Mouse (Mus musculus) limb, embryonic 15.5 days (tissue): ENCODE data around the gene Mnx1. TPM values are rescaled to one million over a fixed set of nuclear protein-coding genes. Genes with fewer than 3 reads are reported as not detected.

ENCODE experiments used
- ATAC-seq: fragments of 200-750 bp; cut with Nextera tagmentation; 2 replicates; pipeline ENCODE4 v1.8.0; 2017; ENCODE audit warnings: low read depth, moderate TSS enrichment; ENCODE audit not compliant: insufficient number of reproducible peaks, low FRiP score, low TSS enrichment
- H3K27ac ChIP-seq: fragments of 300-500 bp; sonication (generic); 2 replicates; pipeline ENCODE4 v1.5.1; 2015; ENCODE audit warnings: moderate library complexity, mild to moderate bottlenecking, inconsistent platforms
- H3K27me3 ChIP-seq: fragments of 300-500 bp; sonication (generic); 2 replicates; pipeline ENCODE4 v1.6.1; 2015; ENCODE audit warnings: inconsistent platforms
- H3K36me3 ChIP-seq: fragments of 300-500 bp; sonication (generic); 2 replicates; pipeline ENCODE4 v1.6.1; 2015; ENCODE audit warnings: inconsistent platforms
- H3K4me1 ChIP-seq: fragments of 300-500 bp; sonication (generic); 2 replicates; pipeline ENCODE4 v1.6.1; 2015; ENCODE audit warnings: inconsistent platforms
- H3K4me2 ChIP-seq: fragments of 300-500 bp; sonication (generic); 2 replicates; pipeline ENCODE4 v1.6.1; 2015; ENCODE audit warnings: mild to moderate bottlenecking, inconsistent platforms
- H3K4me3 ChIP-seq: fragments of 300-500 bp; sonication (generic); 2 replicates; pipeline ENCODE4 v1.5.1; 2015; ENCODE audit warnings: mild to moderate bottlenecking, inconsistent platforms
- H3K9ac ChIP-seq: fragments of 300-500 bp; sonication (generic); 2 replicates; pipeline ENCODE4 v1.6.1; 2015; ENCODE audit warnings: inconsistent platforms
- H3K9me3 ChIP-seq: fragments of 300-500 bp; sonication (generic); 2 replicates; pipeline ENCODE4 v1.6.1; 2016; ENCODE audit warnings: inconsistent platforms
- WGBS: fragments of 180-500 bp; shearing (Covaris S2); methylation state at CpG from one replicate; pipeline ENCODE4 v1.1.7; 2015; 5-methylcytosine and 5-hydroxymethylcytosine counted together
- polyA plus RNA-seq: library from polyadenylated mRNA; unstranded; fragments of >200 nt; fragmentation: Nextera tagmentation; extraction: Ambion mirVana; gene quantifications from 2 replicates; pipeline ENCODE4 v1.2.1, GENCODE M21; 2015

The Mnx1 gene
- polyA plus RNA-seq = not detected in 2 replicates

DNA sequence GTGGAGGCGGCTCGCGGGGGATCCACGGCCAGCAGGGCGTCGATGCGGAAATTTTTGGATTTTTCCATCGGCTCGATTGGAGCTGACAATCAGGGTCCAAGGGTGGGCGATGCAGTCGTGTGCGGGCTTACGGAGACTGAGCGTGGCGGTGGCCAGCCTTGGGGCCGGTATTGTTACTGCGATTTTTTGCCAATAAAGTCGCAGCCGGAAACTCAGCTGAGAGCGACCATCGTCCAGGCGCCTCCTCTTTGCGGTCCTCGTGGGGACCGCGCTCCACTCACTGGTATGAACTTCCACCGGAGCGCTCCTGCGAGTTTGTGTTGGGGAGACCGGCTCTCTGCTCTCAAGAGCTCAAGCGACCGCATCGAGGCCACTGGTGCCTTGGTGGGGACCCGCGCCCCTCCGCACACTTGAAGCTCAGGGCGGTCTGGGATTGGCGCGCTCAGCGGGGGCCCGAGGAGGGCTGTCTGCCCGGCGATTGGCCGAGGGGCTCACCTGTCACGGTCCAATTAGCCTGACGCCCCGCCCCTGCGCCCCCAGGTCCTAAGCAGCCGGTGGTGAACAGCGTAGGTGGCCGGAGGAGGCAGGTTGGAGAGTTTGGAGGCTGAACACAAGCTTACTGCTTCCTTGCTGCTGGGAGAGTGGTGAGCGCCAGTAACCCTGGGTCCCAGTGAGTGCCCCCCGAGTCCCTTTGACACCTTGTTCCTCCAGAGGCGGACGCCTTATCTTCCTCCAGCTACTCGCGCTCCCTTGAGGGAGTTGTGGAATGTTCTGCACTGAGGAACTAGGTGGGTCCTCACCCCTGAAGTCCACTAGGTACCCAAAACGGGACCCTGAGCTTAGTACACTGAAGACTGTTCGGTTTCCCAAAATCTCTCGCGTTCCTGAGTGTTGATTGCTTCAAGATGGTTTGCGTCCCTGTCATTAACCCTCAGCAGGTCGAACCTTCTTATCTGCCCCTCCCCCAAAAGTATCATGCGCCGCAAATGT lies at the start of gene Mnx1:
Gene Mnx1, minus strand, starts transcription at position 263 of the 990 bp plus-strand sequence.
- H3K9ac ChIP-seq = no peak within 1 kb of the TSS
- under 1% methylated on average over 65 of the region's 65 CpGs for WGBS

DNA sequence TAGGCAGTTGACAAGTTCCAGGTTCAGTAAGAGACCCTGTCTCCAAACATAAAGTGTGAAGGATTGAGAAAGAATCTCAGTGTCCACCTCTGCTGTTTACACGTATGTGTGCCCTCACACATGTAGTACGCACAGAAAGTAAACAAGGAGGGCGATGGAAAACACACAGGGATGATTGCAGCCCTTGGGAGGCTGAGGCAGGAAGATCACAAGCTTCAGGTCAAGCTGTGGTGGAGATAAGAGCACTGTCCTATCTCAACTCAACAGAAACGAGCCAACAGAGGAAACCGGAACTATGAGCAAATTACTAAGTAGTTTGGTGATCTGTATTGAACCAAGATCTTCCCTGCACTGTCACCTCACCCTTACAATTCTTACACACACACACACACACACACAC lies 38.2 kb upstream of the Mnx1 start:
- Histone ChIP-seq H3K27ac (no peak overlapping the region), H3K4me2 (no peak overlapping the region), H3K36me3 (no peaks in the 10 kb centered on the region), H3K4me1 (no peaks in the 10 kb centered on the region), H3K27me3 (no peaks in the 10 kb centered on the region), H3K9me3 (no peaks in the 10 kb centered on the region), H3K4me3 (no peak overlapping the region), H3K9ac (no peak overlapping the region)
- WGBS = 87% methylated on average over 5 of the region's 5 CpGs
- no peak for ATAC-seq

More for the DNA sequence above, at the start of gene Mnx1:
- ATAC-seq = no peak
- Histone ChIP-seq H3K36me3 (no peaks in the 10 kb centered on the region), H3K9me3 (no peaks in the 10 kb centered on the region), H3K4me3 (peak within 1 kb of the TSS; percentile 41), H3K27ac (no peak within 1 kb of the TSS), H3K4me1 (peaks cover 26% of the 10 kb centered on the region), H3K4me2 (peak within 1 kb of the TSS; percentile 79), H3K27me3 (peaks cover 98% of the 10 kb centered on the region)

DNA sequence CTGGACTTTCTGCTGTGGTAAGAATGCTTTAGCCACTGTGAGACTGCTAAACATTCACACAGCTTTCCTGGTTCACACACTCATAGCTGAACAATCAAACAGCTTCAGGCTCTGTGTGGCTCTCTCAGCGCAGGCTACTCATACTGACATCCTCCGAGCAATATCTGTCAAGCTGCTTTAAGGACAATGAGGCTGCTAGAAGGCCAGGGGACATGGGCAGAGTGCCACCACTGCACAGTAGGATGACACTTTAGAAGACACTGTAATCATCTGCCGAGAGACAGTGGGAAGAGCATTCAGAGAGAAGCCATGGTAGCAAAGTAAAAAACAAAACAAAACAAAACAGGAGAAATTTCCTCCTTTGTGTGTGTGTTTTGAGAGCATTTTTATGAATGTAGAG lies 37.6 kb upstream of the Mnx1 start:
- H3K9ac ChIP-seq = no peak overlapping the region
- no peaks in the 10 kb centered on the region for H3K9me3 ChIP-seq
- no peak overlapping the region for H3K4me2 ChIP-seq
- no peak overlapping the region for H3K4me3 ChIP-seq
- no peaks in the 10 kb centered on the region for H3K36me3 ChIP-seq
- H3K27ac ChIP-seq = no peak overlapping the region
- no peak for ATAC-seq
- 80% methylated on average over 3 of the region's 3 CpGs for WGBS
- H3K4me1 ChIP-seq = no peaks in the 10 kb centered on the region
- no peaks in the 10 kb centered on the region for H3K27me3 ChIP-seq

DNA sequence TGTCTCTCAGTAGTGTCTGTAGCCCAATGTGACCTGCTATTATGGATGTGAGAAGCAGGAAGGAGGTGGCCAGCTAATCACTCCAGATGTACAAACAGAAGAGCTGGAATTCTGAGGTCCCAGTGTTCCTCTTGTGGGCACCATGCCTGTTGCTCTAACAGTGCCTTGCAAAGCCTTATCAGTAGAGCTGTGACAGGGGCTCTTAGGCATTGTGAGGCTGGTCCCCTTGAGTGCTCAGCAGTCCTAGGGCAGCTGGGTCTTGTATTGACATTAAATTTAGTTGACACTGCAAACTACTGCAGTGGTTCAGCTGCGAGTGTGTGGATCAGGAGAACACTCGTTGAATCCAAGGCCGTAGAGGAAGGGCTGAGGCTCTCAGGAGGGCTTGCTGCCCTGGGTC lies 28.7 kb upstream of the Mnx1 start:
- WGBS = 73% methylated on average over 3 of the region's 3 CpGs

DNA sequence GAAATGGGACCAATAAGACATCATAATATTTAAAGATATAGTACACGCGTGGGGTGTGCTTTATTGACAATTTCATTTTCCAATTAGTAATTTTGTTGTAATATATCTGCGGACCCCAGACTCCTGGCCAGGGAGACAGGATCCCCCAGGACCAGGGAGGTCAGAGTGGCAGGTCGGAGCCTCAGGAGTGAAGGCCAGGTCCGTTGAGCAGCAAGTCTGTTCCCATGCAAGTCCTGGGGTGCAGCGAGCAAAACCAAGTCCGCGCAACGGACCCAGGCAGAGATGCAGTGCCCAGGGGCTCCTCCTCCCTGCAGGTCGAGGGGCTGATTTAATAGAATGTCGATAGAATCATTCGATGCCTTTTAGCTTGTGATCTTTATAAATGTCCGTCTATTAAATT lies 9.1 kb upstream of the Mnx1 start:
- Histone ChIP-seq H3K4me2 (no peak overlapping the region), H3K9ac (no peak overlapping the region), H3K27ac (no peak overlapping the region), H3K4me1 (peaks cover 9% of the 10 kb centered on the region), H3K36me3 (no peaks in the 10 kb centered on the region), H3K9me3 (no peaks in the 10 kb centered on the region), H3K27me3 (peaks cover 80% of the 10 kb centered on the region), H3K4me3 (no peak overlapping the region)
- ATAC-seq = no peak
- 12% methylated on average over 13 of the region's 13 CpGs for WGBS

More for the DNA sequence above, 28.7 kb upstream of the Mnx1 start:
- Histone ChIP-seq H3K27me3 (no peaks in the 10 kb centered on the region), H3K9ac (no peak overlapping the region), H3K4me1 (no peaks in the 10 kb centered on the region), H3K36me3 (no peaks in the 10 kb centered on the region), H3K4me2 (no peak overlapping the region), H3K27ac (no peak overlapping the region), H3K9me3 (no peaks in the 10 kb centered on the region), H3K4me3 (no peak overlapping the region)
- ATAC-seq = no peak

DNA sequence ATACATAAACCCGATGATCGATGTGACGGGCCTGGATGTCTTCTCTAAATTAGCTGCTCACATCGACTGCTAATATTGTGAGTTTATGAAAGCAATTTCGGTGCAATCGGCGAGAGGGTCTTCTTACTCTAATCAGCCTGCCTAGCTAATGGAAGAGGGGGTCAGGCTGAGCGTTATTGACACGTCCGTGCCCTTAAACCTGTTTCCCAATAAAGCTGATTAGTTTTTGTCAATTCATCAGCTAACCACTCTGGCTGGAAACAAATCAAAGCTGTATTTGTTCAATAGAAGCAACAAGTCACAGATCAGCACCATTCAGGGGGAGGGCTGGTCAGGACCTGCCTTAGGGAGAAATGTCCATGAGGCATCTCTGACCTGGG lies 7.7 kb upstream of the Mnx1 start:
- no peak overlapping the region for H3K4me2 ChIP-seq

DNA sequence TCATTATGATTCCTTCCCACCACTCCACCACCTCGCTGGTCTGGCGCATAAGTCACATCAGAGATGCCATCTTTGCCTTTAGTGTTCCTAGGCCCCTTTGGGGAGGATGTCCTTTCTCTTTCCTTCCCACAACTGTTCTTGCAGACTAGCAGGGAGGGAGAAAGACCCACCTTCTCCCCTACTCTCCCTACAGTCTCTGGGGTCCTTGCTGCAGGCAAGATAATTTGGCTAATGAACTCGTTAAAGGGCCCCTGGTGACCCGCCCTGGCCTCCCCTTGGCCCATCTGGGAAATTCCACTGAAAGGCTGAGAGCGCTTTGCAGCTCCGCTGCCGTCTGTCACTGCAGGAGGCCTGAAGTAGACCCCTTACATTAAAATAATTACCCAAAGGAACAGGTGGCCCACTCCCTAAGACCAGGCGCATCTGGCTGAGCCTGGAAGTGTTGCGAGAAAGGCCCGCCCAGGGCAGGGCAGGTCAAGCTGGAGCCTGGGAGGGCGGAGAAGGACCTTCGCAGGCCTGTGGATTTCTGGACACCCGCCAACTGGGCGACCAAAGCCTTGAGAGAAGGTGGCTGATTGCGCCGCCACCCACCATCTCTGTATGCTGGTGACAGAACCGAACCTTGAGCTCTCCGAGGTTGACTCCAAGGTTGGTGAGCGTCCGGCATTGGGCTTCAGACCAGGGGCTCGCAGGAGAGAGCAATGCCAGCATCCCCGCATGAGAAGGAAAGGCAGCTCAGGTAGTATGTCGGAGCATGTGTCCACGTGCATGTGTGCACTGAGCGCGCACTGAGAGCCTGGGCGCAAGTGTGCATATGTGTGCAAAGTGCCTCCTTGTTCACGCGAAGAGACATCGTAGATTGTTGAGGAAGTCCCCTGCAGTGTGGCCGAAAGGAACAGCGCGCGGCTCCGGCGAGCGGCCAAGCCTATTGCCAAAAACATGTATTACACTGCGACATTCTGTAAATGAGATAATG lies 7.0 kb upstream of the Mnx1 start:
- Histone ChIP-seq H3K9me3 (no peaks in the 10 kb centered on the region), H3K4me2 (no peak overlapping the region), H3K4me1 (peaks cover 9% of the 10 kb centered on the region), H3K27me3 (peaks cover 95% of the 10 kb centered on the region), H3K27ac (no peak overlapping the region), H3K4me3 (no peak overlapping the region), H3K9ac (no peak overlapping the region), H3K36me3 (no peaks in the 10 kb centered on the region)
- 2% methylated on average over 38 of the region's 38 CpGs for WGBS
- no peak for ATAC-seq

More for the DNA sequence above, 7.7 kb upstream of the Mnx1 start:
- Histone ChIP-seq H3K4me3 (no peak overlapping the region), H3K27ac (no peak overlapping the region), H3K36me3 (no peaks in the 10 kb centered on the region), H3K9ac (no peak overlapping the region), H3K4me1 (peaks cover 9% of the 10 kb centered on the region), H3K9me3 (no peaks in the 10 kb centered on the region), H3K27me3 (peaks cover 91% of the 10 kb centered on the region)
- ATAC-seq = no peak
- 4% methylated on average over 10 of the region's 10 CpGs for WGBS

DNA sequence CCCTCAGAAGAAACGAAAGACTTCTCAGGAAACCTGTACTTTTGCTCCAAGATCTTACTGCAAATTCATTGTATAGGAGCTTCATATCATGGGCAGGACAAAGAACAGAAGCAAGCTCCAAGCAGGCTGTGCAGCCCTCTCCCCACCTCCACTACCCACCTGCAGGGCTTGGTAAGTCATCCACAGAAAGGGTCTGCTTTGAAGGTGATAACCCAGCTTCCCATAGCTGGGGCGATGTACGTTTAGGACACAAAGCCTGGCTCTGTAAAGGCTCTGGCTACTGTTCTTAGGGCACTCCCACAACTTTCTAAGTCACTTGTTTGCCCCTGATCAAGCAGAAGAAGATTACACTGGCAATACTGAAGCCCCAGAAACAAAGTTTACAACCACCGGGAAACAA lies 5.5 kb upstream of the Mnx1 start:
- no peak overlapping the region for H3K4me3 ChIP-seq
- H3K27ac ChIP-seq = no peak overlapping the region
- WGBS = 4% methylated on average over 4 of the region's 4 CpGs
- H3K4me2 ChIP-seq = no peak overlapping the region
- no peak for ATAC-seq
- peaks cover 14% of the 10 kb centered on the region for H3K4me1 ChIP-seq
- no peaks in the 10 kb centered on the region for H3K9me3 ChIP-seq
- no peak overlapping the region for H3K9ac ChIP-seq
- no peaks in the 10 kb centered on the region for H3K36me3 ChIP-seq
- H3K27me3 ChIP-seq = peaks cover 96% of the 10 kb centered on the region

DNA sequence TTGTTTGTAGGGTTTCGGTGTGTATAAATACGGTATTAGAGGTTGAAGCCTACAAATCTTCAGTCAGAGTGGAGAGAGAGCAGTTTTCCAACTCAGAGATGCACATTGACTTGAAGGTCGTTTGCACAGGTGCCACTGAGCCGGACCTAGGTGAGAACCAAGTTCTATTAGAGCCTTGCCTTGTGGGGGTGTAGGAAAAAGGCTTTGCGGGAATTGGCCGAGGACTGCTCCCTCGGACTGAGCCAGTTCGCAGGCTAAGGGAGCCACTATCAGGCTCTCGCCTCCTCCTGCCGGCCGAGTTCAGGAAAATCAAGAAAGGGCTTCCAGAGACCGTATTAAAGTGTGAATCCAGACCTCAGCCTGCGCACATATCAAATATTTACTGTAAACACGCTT lies 926 bp upstream of the Mnx1 start:
- Histone ChIP-seq H3K4me1 (peaks cover 21% of the 10 kb centered on the region), H3K9me3 (no peaks in the 10 kb centered on the region), H3K9ac (no peak overlapping the region), H3K4me3 (no peak overlapping the region), H3K27me3 (peaks cover 98% of the 10 kb centered on the region), H3K27ac (no peak overlapping the region), H3K36me3 (no peaks in the 10 kb centered on the region), H3K4me2 (peak overlapping the region; percentile 79)
- 1% methylated on average over 14 of the region's 14 CpGs for WGBS
- ATAC-seq = no peak

DNA sequence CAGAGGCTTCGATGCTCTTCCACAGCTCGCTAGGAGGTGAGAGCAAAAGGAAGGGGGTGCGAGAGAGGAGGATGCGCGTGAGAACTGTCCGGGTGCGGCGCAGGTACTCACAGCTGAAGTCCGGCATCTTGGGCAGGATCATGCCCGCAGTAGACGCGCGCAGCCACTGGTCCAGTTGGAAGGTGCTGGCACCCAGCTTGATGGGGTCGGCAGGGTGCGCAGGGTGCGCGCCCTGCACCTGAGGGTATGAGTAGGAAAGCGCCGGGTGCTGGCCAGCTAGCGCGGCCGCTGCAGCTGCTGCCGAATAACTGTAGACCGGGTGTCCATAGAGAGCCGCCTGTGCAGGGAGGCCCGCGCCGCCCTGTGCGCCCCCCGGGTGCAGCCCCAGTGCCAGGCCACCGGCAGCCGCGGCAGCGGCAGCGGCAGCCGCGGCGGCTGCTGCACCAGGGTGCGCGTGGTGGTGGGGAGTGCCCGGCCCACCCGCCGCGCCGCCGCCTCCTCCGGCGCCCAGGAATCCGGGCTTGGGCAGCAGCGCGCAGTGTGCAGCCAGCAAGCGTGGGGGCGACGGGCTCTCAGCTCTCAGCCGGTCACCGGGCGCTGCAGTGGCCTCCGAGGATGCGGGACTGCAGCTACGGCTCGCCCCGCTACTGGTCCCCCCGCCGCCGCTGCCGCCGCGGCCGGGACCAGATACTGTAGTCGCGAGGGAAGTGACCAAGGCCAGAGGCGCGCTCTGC lies 629 bp downstream of the Mnx1 start:
- Histone ChIP-seq H3K9ac (no peak overlapping the region), H3K27ac (no peak overlapping the region), H3K36me3 (no peaks in the 10 kb centered on the region), H3K9me3 (no peaks in the 10 kb centered on the region), H3K27me3 (peaks cover 98% of the 10 kb centered on the region), H3K4me2 (peak overlapping the region; percentile 79), H3K4me3 (peak overlapping the region; percentile 41), H3K4me1 (peaks cover 26% of the 10 kb centered on the region)
- no peak for ATAC-seq
- under 1% methylated on average over 68 of the region's 73 CpGs for WGBS

DNA sequence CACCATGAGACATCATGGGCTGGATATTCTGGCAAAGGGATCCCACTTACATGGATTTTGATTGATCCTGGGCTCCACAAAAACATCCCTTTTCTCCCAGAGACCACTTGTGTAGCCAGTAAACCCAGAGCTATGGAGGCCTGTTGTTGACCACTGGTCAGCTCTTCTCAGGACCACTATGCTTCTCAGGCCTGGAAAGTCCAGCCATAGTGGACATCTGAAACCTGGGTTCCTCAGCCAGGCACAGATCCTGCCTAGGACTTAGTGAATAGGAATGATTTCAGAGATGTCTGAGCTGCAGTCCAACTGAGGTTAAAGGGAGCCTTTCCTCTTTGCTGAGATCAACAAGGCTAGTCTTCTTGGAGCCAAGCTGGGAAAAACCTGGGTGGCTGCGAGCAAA lies 2.2 kb downstream of the Mnx1 start:
- Histone ChIP-seq H3K4me1 (peaks cover 33% of the 10 kb centered on the region), H3K27me3 (peaks cover 100% of the 10 kb centered on the region), H3K9ac (no peak overlapping the region), H3K27ac (no peak overlapping the region), H3K9me3 (no peaks in the 10 kb centered on the region), H3K36me3 (no peaks in the 10 kb centered on the region), H3K4me2 (no peak overlapping the region), H3K4me3 (no peak overlapping the region)
- no peak for ATAC-seq
- WGBS = 11% methylated on average over 1 of the region's 1 CpGs
